Mouse (Mus musculus): ENCODE measurements around the gene Atp2a3. TPM values are rescaled to one million over a fixed set of nuclear protein-coding genes. Genes with fewer than 3 reads are reported as not detected.

Gene Atp2a3
- polyA plus RNA-seq (2016; fragmentation: Nextera tagmentation; extraction: Ambion mirVana): 3.4 and 4.1 TPM in 2 replicates

GRCm38 (mm10) chr11:72961072-72961980 lies at the start of gene Atp2a3:
Atp2a3 (plus strand) TSS chr11:72961169.
- Histone ChIP-seq H3K36me3 (no peaks in the 10 kb centered on the region), H3K4me1 (peaks cover 46% of the 10 kb centered on the region), H3K27me3 (ENCODE audit: insufficient read depth, poor library complexity, severe bottlenecking) (peaks cover 61% of the 10 kb centered on the region), H3K4me3 (peak within 1 kb of the TSS; percentile 62), H3K9me3 (no peaks in the 10 kb centered on the region), H3K27ac (peak within 1 kb of the TSS; percentile 56)
- WGBS: 4% methylated on average over 70 of the region's 70 CpGs
- no peak for DNase-seq (ENCODE audit: low spot score)

DNA sequence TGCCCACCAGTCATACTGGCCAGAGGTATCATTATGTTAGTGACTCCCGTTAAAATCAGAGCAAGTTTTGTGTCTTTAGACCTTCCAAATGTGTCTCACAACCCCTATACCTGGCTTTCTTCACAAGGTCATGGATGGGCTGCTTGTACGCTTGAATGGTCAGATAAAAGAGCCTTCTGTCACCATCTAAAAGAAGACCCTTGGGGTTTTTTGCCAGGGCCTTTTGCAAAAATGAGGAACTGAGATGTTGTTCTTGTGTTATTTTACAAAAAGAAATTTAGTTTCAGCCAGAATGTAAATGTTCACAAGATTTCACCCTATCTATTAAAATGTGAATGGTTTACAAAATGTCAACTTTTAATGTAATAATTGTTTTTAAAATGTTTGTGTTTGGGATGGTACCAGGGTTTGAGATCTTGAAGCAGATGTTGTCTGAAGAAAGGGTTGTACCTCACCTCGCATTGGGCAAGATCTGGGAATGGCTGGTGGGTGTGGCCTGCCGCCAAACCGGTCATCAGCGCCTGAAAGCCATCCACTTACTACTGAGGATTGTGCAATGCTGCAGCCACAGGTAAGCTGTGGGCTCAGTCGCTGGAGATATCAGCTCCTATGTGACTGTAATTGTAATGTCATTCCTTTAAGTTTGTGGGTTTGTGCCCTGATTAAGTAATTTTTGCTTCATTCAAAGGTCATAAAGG lies 43.5 kb upstream of the Atp2a3 start:
- Histone ChIP-seq H3K4me1 (peaks cover 10% of the 10 kb centered on the region; the same call in 1 of the 2 replicates), H3K27ac (no peak overlapping the region), H3K27me3 (ENCODE audit: insufficient read depth, poor library complexity, severe bottlenecking) (no peaks in the 10 kb centered on the region), H3K9me3 (no peaks in the 10 kb centered on the region), H3K36me3 (peaks cover 73% of the 10 kb centered on the region), H3K4me3 (no peak overlapping the region)
- WGBS: 77% methylated on average over 7 of the region's 7 CpGs
- DNase-seq (ENCODE audit: low spot score): no peak

- Histone ChIP-seq H3K4me3 (no peak overlapping the region), H3K9me3 (no peaks in the 10 kb centered on the region), H3K36me3 (peaks cover 36% of the 10 kb centered on the region), H3K27me3 (ENCODE audit: insufficient read depth, poor library complexity, severe bottlenecking) (no peaks in the 10 kb centered on the region), H3K4me1 (peaks cover 37% of the 10 kb centered on the region), H3K27ac (no peak overlapping the region)
- WGBS: 39% methylated on average over 4 of the region's 4 CpGs
- no peak for DNase-seq (ENCODE audit: low spot score)
Observed at GRCm38 (mm10) chr11:72923116-72923515, 37.9 kb upstream of the Atp2a3 start.

DNA sequence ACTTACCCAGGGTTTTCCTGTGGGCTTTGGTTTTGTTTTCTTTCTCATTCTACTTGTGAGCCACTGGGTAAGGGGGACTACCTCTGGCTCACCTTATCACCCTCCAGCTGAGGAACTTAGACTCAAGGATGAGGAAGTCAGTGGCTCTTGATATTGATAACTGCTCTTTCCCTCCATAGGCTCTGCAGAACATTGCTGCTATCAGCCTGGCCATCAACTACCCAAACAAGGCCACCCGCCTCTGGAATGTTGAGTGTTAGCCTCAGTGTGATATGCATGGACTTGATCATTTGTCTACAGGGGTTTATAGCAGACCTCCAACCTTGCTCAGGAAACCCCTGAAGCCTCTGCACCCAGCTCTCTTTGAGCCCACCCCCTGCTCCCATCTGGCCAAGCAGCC lies 36.5 kb upstream of the Atp2a3 start:
- H3K9me3 ChIP-seq: no peaks in the 10 kb centered on the region
- H3K36me3 ChIP-seq: peaks cover 26% of the 10 kb centered on the region
- DNase-seq (ENCODE audit: low spot score): no peak
- H3K27ac ChIP-seq: peak overlapping the region; percentile 32; the same call in 1 of the 2 replicates
- H3K4me1 ChIP-seq: peaks cover 37% of the 10 kb centered on the region
- 34% methylated on average over 1 of the region's 1 CpGs for WGBS
- H3K27me3 ChIP-seq (ENCODE audit: insufficient read depth, poor library complexity, severe bottlenecking): no peaks in the 10 kb centered on the region
- H3K4me3 ChIP-seq: no peak overlapping the region

GRCm38 (mm10) chr11:72925067-72925466 lies 35.9 kb upstream of the Atp2a3 start:
- Histone ChIP-seq H3K27me3 (ENCODE audit: insufficient read depth, poor library complexity, severe bottlenecking) (no peaks in the 10 kb centered on the region), H3K4me3 (no peak overlapping the region), H3K36me3 (peaks cover 21% of the 10 kb centered on the region), H3K4me1 (peaks cover 37% of the 10 kb centered on the region), H3K27ac (peak overlapping the region; percentile 32; the same call in 1 of the 2 replicates), H3K9me3 (no peaks in the 10 kb centered on the region)
- DNase-seq (ENCODE audit: low spot score): no peak
- WGBS: 80% methylated on average over 2 of the region's 2 CpGs

DNA sequence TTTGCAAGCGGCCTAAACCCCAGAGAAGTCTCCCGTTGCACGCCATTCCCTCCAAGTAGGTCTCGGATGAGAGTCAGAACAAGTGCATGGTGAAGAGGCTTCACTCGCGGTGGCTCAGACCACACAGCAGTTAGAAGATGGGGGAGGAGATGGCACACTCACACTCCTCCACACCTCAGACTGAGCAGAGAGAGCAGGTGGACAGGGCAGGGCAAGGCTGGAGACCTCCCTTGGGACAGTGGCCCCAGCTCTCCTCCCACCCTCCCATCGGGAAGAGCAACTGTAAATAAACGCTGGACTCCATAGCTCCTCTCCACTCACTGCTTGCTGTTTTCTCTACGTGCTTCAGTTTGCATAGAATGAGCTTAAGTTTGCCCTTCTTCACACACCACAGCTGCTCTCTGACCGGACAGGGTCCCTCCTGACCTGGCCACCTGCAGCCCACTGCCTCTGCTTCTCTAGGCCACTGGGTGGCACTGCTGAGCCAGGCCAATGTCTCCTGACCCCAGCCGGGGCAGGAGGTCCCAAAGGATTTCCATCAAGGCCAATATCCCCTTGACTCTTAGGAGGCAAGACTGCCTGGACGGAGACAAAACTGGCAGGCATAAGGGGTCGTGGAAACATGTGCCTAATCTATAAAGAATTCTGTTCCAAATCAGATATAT lies 34.6 kb upstream of the Atp2a3 start:
- WGBS: 53% methylated on average over 13 of the region's 13 CpGs
- H3K4me1 ChIP-seq: peaks cover 37% of the 10 kb centered on the region
- no peak overlapping the region for H3K4me3 ChIP-seq
- no peak for DNase-seq (ENCODE audit: low spot score)
- H3K36me3 ChIP-seq: peaks cover 16% of the 10 kb centered on the region
- H3K27me3 ChIP-seq (ENCODE audit: insufficient read depth, poor library complexity, severe bottlenecking): no peaks in the 10 kb centered on the region
- no peaks in the 10 kb centered on the region for H3K9me3 ChIP-seq
- no peak overlapping the region for H3K27ac ChIP-seq

GRCm38 (mm10) chr11:72928516-72928915 lies 32.5 kb upstream of the Atp2a3 start:
- Histone ChIP-seq H3K27me3 (ENCODE audit: insufficient read depth, poor library complexity, severe bottlenecking) (no peaks in the 10 kb centered on the region), H3K27ac (no peak overlapping the region), H3K36me3 (peaks cover 7% of the 10 kb centered on the region), H3K4me3 (no peak overlapping the region), H3K9me3 (no peaks in the 10 kb centered on the region), H3K4me1 (peaks cover 26% of the 10 kb centered on the region)
- DNase-seq (ENCODE audit: low spot score): no peak
- WGBS: 61% methylated on average over 2 of the region's 2 CpGs

DNA sequence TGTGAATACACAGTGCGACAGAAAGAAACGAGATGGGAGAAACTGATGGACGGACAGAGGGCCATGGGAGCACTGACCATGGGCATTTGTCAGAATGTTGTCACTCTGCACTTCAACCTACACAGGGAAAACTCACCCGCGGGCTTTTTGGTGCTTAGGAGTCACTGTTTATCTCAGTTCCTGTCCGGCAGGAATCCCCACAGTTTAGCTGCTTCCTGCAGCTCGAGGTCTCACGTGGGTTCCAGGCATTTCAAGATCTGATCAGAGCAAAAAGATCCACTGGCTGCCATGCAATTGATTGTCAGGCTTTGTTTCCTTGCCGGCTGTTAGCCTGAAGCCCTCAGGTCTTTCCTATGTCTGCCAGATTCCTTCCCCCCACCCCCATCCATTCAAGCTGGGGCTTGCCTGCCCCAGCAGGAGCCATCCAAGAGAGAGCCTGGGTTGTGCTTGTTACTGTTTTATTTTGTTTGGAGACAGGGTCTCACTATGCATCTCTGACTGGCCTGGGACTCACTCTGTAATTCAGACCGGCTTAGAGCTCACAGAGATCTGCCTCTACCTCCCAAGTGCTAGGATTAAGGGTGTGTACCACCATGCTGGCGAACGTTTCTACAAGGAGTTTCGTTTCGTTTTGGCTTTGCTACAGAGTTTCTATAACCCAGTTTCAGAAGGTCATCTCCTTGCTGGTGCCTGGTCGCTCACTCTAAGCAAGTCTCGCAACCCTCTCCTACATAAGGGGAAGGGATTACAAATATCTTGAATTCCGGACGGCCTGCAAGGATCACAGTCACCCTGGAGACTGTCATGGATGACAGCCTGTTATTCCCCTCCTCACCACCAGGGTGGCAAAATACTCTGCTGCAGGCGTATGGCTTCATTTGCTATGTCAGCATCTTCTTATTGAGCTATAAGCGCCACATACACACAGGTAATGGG lies 20.5 kb upstream of the Atp2a3 start:
- 30% methylated on average over 20 of the region's 20 CpGs for WGBS
- peaks cover 17% of the 10 kb centered on the region for H3K4me1 ChIP-seq
- H3K4me3 ChIP-seq: peak overlapping the region; percentile 45
- no peak for DNase-seq (ENCODE audit: low spot score)
- peak overlapping the region; percentile 71 for H3K27ac ChIP-seq
- no peaks in the 10 kb centered on the region for H3K9me3 ChIP-seq
- H3K36me3 ChIP-seq: no peaks in the 10 kb centered on the region
- H3K27me3 ChIP-seq (ENCODE audit: insufficient read depth, poor library complexity, severe bottlenecking): peaks cover 6% of the 10 kb centered on the region; the same call in 1 of the 2 replicates

DNA sequence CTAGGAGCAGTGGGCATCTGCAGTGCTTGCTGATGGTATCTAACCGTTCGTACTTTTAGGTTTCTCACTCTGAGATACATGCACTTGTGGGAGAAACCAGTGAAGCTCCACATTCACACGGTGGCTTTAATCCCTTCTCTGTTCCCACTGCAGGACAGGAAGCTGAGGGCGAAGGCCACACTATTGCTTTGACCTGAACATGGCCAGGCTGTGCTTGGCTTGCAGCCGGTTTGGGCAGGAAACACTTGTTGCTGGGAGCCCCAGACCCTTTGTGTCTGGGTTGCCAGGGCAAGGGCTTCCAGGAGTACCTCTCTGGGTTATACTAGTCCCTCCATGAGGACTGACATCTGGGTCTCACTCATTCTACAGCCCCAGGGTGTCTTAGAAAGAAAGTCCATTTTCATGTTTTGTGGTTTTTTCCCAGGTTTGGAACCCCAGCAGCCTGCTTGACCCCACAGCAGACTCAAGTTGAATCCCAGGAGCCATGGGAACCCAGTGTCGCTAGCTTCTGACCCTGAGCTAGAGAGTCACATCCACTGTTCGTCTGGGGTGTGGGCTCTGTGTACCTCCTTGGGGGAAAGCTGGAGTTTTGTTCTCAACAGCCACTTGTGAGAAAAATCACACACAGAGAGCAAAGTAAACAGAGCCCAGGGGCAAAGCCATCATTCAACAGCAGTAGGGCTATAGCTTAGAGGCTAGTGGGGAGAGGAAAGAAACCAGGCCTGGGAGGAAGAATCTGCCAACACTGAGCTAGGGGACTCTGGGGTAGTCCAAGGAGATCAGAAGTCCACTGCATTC lies 15.8 kb upstream of the Atp2a3 start:
- WGBS: 51% methylated on average over 7 of the region's 7 CpGs
- peak overlapping the region; percentile 30; the same call in 1 of the 2 replicates for H3K27ac ChIP-seq
- no peaks in the 10 kb centered on the region for H3K36me3 ChIP-seq
- peaks cover 44% of the 10 kb centered on the region for H3K4me1 ChIP-seq
- peaks cover 20% of the 10 kb centered on the region; the same call in 1 of the 2 replicates for H3K27me3 ChIP-seq (ENCODE audit: insufficient read depth, poor library complexity, severe bottlenecking)
- no peaks in the 10 kb centered on the region for H3K9me3 ChIP-seq
- no peak overlapping the region for H3K4me3 ChIP-seq
- DNase-seq (ENCODE audit: low spot score): no peak

DNA sequence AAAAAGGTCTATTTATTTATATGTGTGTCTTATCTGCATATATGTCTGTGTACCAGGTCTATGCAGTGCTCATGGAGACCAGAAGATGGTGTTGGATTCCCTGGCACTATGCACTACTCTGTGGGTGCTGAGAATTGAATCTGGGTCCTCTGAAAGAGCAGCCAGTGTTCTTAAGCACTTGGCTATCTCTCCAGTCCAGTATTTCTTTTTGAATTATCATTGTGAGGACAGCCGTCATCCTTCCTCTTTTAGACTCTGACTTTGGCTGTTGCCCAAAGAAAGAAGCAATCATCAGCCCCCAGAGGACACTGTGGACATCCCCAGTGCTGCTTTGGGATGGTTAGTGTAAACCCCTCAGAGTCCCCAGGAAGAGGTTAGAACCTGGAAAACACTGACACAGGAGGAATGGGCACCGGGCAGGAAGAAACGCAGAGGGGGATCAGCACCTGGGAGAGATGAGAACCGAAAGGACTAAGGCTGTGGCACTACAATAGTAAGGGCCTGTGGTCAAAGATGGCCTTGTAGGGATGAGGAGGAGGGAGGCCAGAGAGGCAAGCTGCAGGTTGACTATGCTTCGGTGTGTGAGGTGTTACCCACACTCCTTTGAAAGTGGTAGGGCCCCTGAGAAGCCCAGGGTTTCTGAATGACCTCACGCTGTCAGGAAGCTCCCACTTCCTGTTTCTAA lies 15.0 kb upstream of the Atp2a3 start:
- Histone ChIP-seq H3K9me3 (no peaks in the 10 kb centered on the region), H3K27ac (peak overlapping the region; percentile 75; the same call in 1 of the 2 replicates), H3K4me1 (peaks cover 41% of the 10 kb centered on the region), H3K4me3 (no peak overlapping the region), H3K36me3 (no peaks in the 10 kb centered on the region), H3K27me3 (ENCODE audit: insufficient read depth, poor library complexity, severe bottlenecking) (peaks cover 20% of the 10 kb centered on the region; the same call in 1 of the 2 replicates)
- no peak for DNase-seq (ENCODE audit: low spot score)
- 35% methylated on average over 6 of the region's 6 CpGs for WGBS

- 38% methylated on average over 6 of the region's 6 CpGs for WGBS
- DNase-seq (ENCODE audit: low spot score): no peak
- Histone ChIP-seq H3K4me3 (no peak overlapping the region), H3K36me3 (no peaks in the 10 kb centered on the region), H3K27me3 (ENCODE audit: insufficient read depth, poor library complexity, severe bottlenecking) (peaks cover 20% of the 10 kb centered on the region; the same call in 1 of the 2 replicates), H3K4me1 (peaks cover 46% of the 10 kb centered on the region), H3K9me3 (no peaks in the 10 kb centered on the region), H3K27ac (peak overlapping the region; percentile 75)
Observed at GRCm38 (mm10) chr11:72946560-72947119, 14.3 kb upstream of the Atp2a3 start.

All from heart, embryonic 10.5 days (tissue).